Mouse (Mus musculus) gastrocnemius, postnatal 10 days (tissue): ENCODE data around the gene C330007P06Rik. TPM values are rescaled to one million over a fixed set of nuclear protein-coding genes. Genes with fewer than 3 reads are reported as not detected.

Experiments
- DNase-seq: peaks from one replicate; pipeline ENCODE4 v3.0.0; 2021; ENCODE audit warnings: mixed read lengths
- total RNA-seq, 2 experiments: library from RNA; stranded (reverse); gene quantifications; 2 replicates each; pipeline ENCODE4 v1.2.3; 2021

C330007P06Rik gene
- total RNA-seq, 2 experiments from 2014 or later: 12.1 to 13.8 TPM

GRCm38 (mm10) chrX:36837069-36837676, 36.7 kb downstream of the C330007P06Rik start:
- no peak for DNase-seq

- peak; percentile 65 for DNase-seq
Measured at GRCm38 (mm10) chrX:36833397-36834084, 40.4 kb downstream of the C330007P06Rik start.

GRCm38 (mm10) chrX:36831632-36832031, 42.3 kb downstream of the C330007P06Rik start:
- no peak for DNase-seq

GRCm38 (mm10) chrX:36830271-36830670, 43.6 kb downstream of the C330007P06Rik start:
- DNase-seq: peak; percentile 56

- DNase-seq: no peak
Measured at GRCm38 (mm10) chrX:36826873-36827272, 47.0 kb downstream of the C330007P06Rik start.

GRCm38 (mm10) chrX:36825032-36825431, 48.9 kb downstream of the C330007P06Rik start:
- DNase-seq: no peak

- no peak for DNase-seq
Measured at GRCm38 (mm10) chrX:36823932-36824711, 49.8 kb downstream of the C330007P06Rik start.

GRCm38 (mm10) chrX:36820201-36820600, 53.7 kb downstream of the C330007P06Rik start:
- DNase-seq: peak; percentile 18

- DNase-seq: no peak
Measured at GRCm38 (mm10) chrX:36819575-36819974, 54.3 kb downstream of the C330007P06Rik start.

- DNase-seq: no peak
Measured at GRCm38 (mm10) chrX:36816953-36817441, 56.9 kb downstream of the C330007P06Rik start.

- DNase-seq: no peak
Measured at GRCm38 (mm10) chrX:36816368-36816899, 57.5 kb downstream of the C330007P06Rik start.

- DNase-seq: no peak
Measured at GRCm38 (mm10) chrX:36815439-36815838, 58.5 kb downstream of the C330007P06Rik start.

GRCm38 (mm10) chrX:36815022-36815421, 58.9 kb downstream of the C330007P06Rik start:
- no peak for DNase-seq

GRCm38 (mm10) chrX:36814161-36814836, 59.6 kb downstream of the C330007P06Rik start:
- DNase-seq: no peak

- peak; percentile 15 for DNase-seq
Measured at GRCm38 (mm10) chrX:36811377-36811776, 62.5 kb downstream of the C330007P06Rik start.

- DNase-seq: no peak
Measured at GRCm38 (mm10) chrX:36808318-36808683, 65.6 kb downstream of the C330007P06Rik start.

GRCm38 (mm10) chrX:36807360-36808317, 66.3 kb downstream of the C330007P06Rik start:
- DNase-seq: peak; percentile 81

- DNase-seq: no peak
Measured at GRCm38 (mm10) chrX:36805466-36806235, 68.3 kb downstream of the C330007P06Rik start.

- peak; percentile 18 for DNase-seq
Measured at GRCm38 (mm10) chrX:36804196-36804595, 69.7 kb downstream of the C330007P06Rik start.

- DNase-seq: no peak
Measured at GRCm38 (mm10) chrX:36803189-36803588, 70.7 kb downstream of the C330007P06Rik start.
